Mouse (Mus musculus): ENCODE results near the gene Hyal5. TPM values are rescaled to one million over a fixed set of nuclear protein-coding genes. Genes with fewer than 3 reads are reported as not detected.

The Hyal5 gene
- polyA plus RNA-seq, 1 experiment from 2014 or later: 0.08 TPM

GRCm38 (mm10) chr6:24905101-24905500 lies 47.3 kb downstream of the Hyal5 start:
- Histone ChIP-seq H3K27me3 (replicated peaks; ENCODE audit: insufficient read depth, low read length) (no peaks in the 10 kb centered on the region), H3K4me3 (ENCODE audit: low read depth, low read length) (no peak overlapping the region), H3K36me3 (ENCODE audit: insufficient read depth, low read length) (no peaks in the 10 kb centered on the region), H3K9ac (replicated peaks; ENCODE audit: low read depth) (no peak overlapping the region), H3K4me2 (replicated peaks; ENCODE audit: low read depth, low read length) (no peak overlapping the region), H3K4me1 (ENCODE audit: insufficient read depth, low read depth, low read length) (no peaks in the 10 kb centered on the region), H3K9me3 (ENCODE audit: low read length) (no peaks in the 10 kb centered on the region), H3K27ac (ENCODE audit: low read length) (no peak overlapping the region)
- ATAC-seq (no peak), DNase-seq (ENCODE audit: low spot score) (no peak)
- TF ChIP-seq CTCF (IDR thresholded peaks at IDR 0.05) (no peak), EP300 (IDR thresholded peaks at IDR 0.05) (no peak)
- 63% methylated on average over 3 of the region's 3 CpGs for WGBS

DNA sequence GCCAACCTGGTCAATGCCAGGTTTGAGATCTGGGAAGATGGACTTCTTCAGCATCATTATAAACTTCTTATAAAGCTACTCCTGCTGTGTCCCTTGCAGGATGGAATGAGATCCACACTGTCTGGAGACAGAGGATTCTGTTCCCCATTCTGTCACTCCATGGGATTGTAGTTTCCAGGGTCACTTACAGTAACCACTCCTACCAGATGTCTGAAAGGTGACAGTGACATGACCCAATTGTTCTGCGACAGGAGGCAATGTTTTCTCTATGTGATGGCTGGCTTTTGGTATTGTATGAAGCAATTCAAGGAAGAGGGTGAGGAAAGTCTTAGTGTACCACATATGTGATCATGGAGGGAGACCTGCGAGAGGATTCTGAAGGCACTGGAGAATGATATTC lies 50.0 kb downstream of the Hyal5 start:
- ATAC-seq (no peak), DNase-seq (ENCODE audit: low spot score) (no peak)
- Histone ChIP-seq H3K4me2 (replicated peaks; ENCODE audit: low read depth, low read length) (no peak overlapping the region), H3K9ac (replicated peaks; ENCODE audit: low read depth) (no peak overlapping the region), H3K27me3 (replicated peaks; ENCODE audit: insufficient read depth, low read length) (no peaks in the 10 kb centered on the region), H3K9me3 (ENCODE audit: low read length) (no peaks in the 10 kb centered on the region), H3K4me3 (ENCODE audit: low read depth, low read length) (no peak overlapping the region), H3K36me3 (ENCODE audit: insufficient read depth, low read length) (no peaks in the 10 kb centered on the region), H3K4me1 (ENCODE audit: insufficient read depth, low read depth, low read length) (no peaks in the 10 kb centered on the region), H3K27ac (ENCODE audit: low read length) (no peak overlapping the region)
- no peak for TF ChIP-seq EP300 (IDR thresholded peaks at IDR 0.05)
- no peak for TF ChIP-seq CTCF (IDR thresholded peaks at IDR 0.05)
- WGBS: 58% methylated on average over 2 of the region's 2 CpGs

DNA sequence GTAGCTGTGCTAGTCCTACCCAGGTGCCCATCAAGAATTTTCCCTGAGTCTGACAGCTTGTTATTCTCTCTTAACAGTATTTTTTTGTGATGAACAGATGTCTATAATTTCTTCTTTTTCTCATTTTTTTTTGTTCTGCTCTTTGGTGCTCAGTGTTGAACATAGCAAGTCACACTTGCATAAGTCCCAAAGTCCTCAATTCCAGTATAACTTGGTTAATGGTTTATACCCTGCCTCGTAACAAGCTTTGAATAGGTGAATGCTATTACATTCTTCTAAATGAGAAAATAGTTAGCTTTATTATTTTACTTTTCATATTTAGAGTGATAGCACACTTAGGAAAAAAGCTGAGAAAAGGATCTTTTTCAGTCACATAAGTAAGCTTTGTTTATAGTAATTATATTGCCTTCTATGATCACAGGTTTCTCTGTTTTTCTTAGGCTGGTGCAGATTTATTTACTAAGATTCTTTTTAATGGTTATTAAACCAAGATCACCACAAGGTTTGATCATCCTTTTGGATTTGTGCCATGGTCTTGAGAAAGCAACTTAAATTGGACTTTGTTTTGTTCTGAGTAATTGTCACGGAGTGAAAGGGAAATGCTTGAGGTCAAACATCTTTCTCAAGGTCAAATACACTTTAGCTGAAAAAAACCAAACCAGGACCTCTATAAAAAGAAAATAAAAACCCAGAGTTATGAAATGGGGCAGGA lies 52.4 kb downstream of the Hyal5 start:
- ATAC-seq: no peak
- no peak for DNase-seq (ENCODE audit: low spot score)
- WGBS: 56% methylated on average over 2 of the region's 2 CpGs
- no peak overlapping the region for H3K4me2 ChIP-seq (replicated peaks; ENCODE audit: low read depth, low read length)
- H3K36me3 ChIP-seq (ENCODE audit: insufficient read depth, low read length): no peaks in the 10 kb centered on the region
- no peak overlapping the region for H3K9ac ChIP-seq (replicated peaks; ENCODE audit: low read depth)
- H3K9me3 ChIP-seq (ENCODE audit: low read length): no peaks in the 10 kb centered on the region
- TF ChIP-seq EP300 (IDR thresholded peaks at IDR 0.05) (no peak), CTCF (IDR thresholded peaks at IDR 0.05) (no peak)
- no peak overlapping the region for H3K4me3 ChIP-seq (ENCODE audit: low read depth, low read length)
- no peak overlapping the region for H3K27ac ChIP-seq (ENCODE audit: low read length)
- H3K27me3 ChIP-seq (replicated peaks; ENCODE audit: insufficient read depth, low read length): no peaks in the 10 kb centered on the region
- H3K4me1 ChIP-seq (ENCODE audit: insufficient read depth, low read depth, low read length): no peaks in the 10 kb centered on the region

DNA sequence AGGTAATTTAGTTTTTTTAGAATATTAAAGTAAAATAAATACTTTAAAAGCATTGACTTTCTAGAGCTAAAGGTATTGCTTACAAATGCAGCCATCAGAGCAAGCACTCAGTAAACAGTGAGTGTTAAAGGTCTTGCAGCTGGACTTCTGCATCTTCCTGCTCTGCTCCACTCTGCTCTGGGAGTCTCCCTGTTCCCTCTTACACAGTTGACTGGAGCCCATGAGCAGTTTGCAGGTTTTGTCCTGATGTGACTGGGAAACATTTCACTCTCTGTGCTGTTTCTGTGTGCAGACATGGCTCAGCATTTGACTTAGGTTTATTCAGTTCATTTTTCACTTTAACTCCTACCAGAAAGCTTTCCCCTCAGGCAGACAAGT lies 52.9 kb downstream of the Hyal5 start:
- no peaks in the 10 kb centered on the region for H3K4me1 ChIP-seq (ENCODE audit: insufficient read depth, low read depth, low read length)
- H3K4me3 ChIP-seq (ENCODE audit: low read depth, low read length): no peak overlapping the region
- no peak for TF ChIP-seq EP300 (IDR thresholded peaks at IDR 0.05)
- no peak for TF ChIP-seq CTCF (IDR thresholded peaks at IDR 0.05)
- H3K27me3 ChIP-seq (replicated peaks; ENCODE audit: insufficient read depth, low read length): no peaks in the 10 kb centered on the region
- no peak overlapping the region for H3K27ac ChIP-seq (ENCODE audit: low read length)
- DNase-seq (ENCODE audit: low spot score): no peak
- no peak overlapping the region for H3K4me2 ChIP-seq (replicated peaks; ENCODE audit: low read depth, low read length)
- no peaks in the 10 kb centered on the region for H3K36me3 ChIP-seq (ENCODE audit: insufficient read depth, low read length)
- H3K9ac ChIP-seq (replicated peaks; ENCODE audit: low read depth): no peak overlapping the region
- H3K9me3 ChIP-seq (ENCODE audit: low read length): no peaks in the 10 kb centered on the region
- ATAC-seq: no peak

DNA sequence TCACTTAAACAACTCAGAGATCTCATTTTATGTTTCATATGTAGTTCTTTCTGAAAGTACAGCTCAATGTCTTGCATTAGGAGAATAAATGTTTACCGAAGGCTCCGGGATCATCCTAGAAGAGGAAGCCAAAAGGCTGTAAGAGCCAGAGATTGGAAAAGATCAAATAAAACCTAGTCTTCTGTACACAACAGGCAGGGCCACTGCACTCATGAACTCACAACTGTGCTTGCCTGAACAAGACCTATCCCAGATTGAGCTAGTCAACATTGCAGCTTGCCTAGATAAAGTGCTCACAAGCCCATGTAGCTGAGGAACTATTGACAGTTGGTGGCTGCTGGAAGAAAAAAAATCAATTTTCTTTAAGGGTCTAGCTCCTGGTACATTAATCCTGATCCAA lies 55.8 kb downstream of the Hyal5 start:
- ATAC-seq: no peak
- 65% methylated on average over 2 of the region's 2 CpGs for WGBS
- Histone ChIP-seq H3K27ac (ENCODE audit: low read length) (no peak overlapping the region), H3K4me1 (ENCODE audit: insufficient read depth, low read depth, low read length) (no peaks in the 10 kb centered on the region), H3K9ac (replicated peaks; ENCODE audit: low read depth) (no peak overlapping the region), H3K27me3 (replicated peaks; ENCODE audit: insufficient read depth, low read length) (no peaks in the 10 kb centered on the region), H3K4me3 (ENCODE audit: low read depth, low read length) (no peak overlapping the region), H3K36me3 (ENCODE audit: insufficient read depth, low read length) (no peaks in the 10 kb centered on the region), H3K4me2 (replicated peaks; ENCODE audit: low read depth, low read length) (no peak overlapping the region), H3K9me3 (ENCODE audit: low read length) (no peaks in the 10 kb centered on the region)
- TF ChIP-seq CTCF (IDR thresholded peaks at IDR 0.05) (no peak), EP300 (IDR thresholded peaks at IDR 0.05) (no peak)
- no peak for DNase-seq (ENCODE audit: low spot score)

DNA sequence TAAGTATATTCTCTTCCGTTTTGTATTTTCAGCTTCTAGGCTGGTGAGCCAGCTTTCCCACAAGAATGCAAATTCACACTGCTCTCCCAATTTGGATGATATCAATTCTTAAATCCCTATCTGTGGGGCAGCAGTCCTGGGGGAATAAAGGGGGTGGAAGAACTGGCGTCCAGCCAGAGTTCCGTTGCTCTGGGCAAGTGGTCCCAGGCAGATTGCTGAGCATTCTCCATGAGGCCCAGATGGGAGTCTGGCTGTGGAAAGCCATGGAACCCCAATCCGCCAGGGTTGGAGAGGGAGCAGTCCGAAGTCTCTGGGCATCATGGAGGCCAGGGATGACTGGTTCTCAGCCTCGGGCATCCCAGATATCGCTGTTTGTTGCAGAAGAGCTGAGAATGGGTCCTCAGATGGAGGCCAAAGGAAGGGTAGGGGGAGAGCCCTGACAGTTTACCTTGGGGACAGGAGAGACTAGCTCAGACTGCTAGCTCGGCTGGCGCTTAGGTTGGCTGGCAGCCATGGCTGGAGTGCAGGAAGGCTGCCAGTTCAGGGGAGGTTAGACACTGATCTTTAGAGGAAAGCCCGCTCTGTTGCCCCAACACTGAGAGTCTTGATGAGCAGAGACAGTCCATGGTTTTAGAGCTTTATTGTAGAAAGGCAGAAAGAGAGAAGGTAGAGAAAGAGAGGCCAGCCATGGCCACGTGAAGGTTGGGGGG lies 67.4 kb downstream of the Hyal5 start:
- H3K27ac ChIP-seq (ENCODE audit: low read length): no peak overlapping the region
- H3K4me2 ChIP-seq (replicated peaks; ENCODE audit: low read depth, low read length): no peak overlapping the region
- H3K4me1 ChIP-seq (ENCODE audit: insufficient read depth, low read depth, low read length): no peaks in the 10 kb centered on the region
- H3K36me3 ChIP-seq (ENCODE audit: insufficient read depth, low read length): no peaks in the 10 kb centered on the region
- no peak overlapping the region for H3K4me3 ChIP-seq (ENCODE audit: low read depth, low read length)
- no peak for TF ChIP-seq EP300 (IDR thresholded peaks at IDR 0.05)
- TF ChIP-seq CTCF (IDR thresholded peaks at IDR 0.05): no peak
- H3K27me3 ChIP-seq (replicated peaks; ENCODE audit: insufficient read depth, low read length): no peaks in the 10 kb centered on the region
- WGBS: 83% methylated on average over 11 of the region's 11 CpGs
- DNase-seq (ENCODE audit: low spot score) (no peak), ATAC-seq (no peak)
- no peak overlapping the region for H3K9ac ChIP-seq (replicated peaks; ENCODE audit: low read depth)
- no peaks in the 10 kb centered on the region for H3K9me3 ChIP-seq (ENCODE audit: low read length)

Other genes with a start within 250 kb of the Hyal5 start
- 88.3 and 93.5 TPM in 2 replicates for gene Wasl, start 193.0 kb upstream of the Hyal5 start, polyA plus RNA-seq (2015; fragmentation: Nextera tagmentation; extraction: Ambion mirVana)
- gene Hyal6, start 124.8 kb upstream of the Hyal5 start, polyA plus RNA-seq (2015; fragmentation: Nextera tagmentation; extraction: Ambion mirVana): not detected in 2 replicates
- not detected in 2 replicates for gene Hyal4, start 109.7 kb upstream of the Hyal5 start, polyA plus RNA-seq (2015; fragmentation: Nextera tagmentation; extraction: Ambion mirVana)
- gene Spam1, start 66.8 kb upstream of the Hyal5 start, polyA plus RNA-seq (2015; fragmentation: Nextera tagmentation; extraction: Ambion mirVana): not detected in 2 replicates
- 0.04 and 0.05 TPM in 2 replicates for gene Tmem229a, start 98.3 kb downstream of the Hyal5 start, polyA plus RNA-seq (2015; fragmentation: Nextera tagmentation; extraction: Ambion mirVana)